Mouse (Mus musculus): Measurements from ENCODE around the gene Enthd1. TPM values are rescaled to one million over a fixed set of nuclear protein-coding genes. Genes with fewer than 3 reads are reported as not detected.

Enthd1 gene
- polyA plus RNA-seq (2015; fragmentation: Nextera tagmentation; extraction: Ambion mirVana) = not detected in 2 replicates

DNA sequence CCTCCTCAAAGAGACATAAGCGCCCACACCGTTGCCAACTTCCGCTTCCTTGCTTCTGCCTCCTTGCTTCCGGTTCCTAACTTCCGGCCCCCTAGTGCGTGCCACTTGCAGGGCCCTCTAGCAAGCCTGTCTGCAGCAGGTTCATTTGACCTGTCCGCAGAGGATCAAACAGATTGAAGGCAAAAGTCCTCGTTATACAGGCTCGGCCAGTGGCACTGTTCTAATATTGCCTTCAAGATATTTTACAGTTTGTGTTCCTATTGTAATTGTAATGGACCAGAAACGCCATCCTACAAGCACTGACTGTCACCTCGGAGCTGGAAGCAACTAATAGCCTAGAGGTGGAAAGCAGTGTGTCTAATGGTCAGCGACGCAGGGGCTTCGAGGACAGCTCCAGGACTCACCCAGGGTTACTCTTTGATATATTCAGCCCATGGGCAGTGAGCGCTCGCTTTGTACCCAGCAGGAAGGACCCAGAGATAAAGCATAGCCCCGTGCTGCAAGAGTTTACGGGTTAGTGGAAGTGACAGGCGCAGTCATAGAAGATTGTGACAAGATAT is at the start of gene Enthd1:
TSS of gene Enthd1 (minus strand) at position 51 of the 560 bp plus-strand sequence.
- 61% methylated on average over 19 of the region's 19 CpGs for WGBS
- ATAC-seq (replicated peaks) = no peak
- no peaks in the 10 kb centered on the region for H3K9me3 ChIP-seq
- no peak within 1 kb of the TSS for H3K27ac ChIP-seq
- H3K36me3 ChIP-seq (replicated peaks) = no peaks in the 10 kb centered on the region
- peaks cover 4% of the 10 kb centered on the region; the same call in 1 of the 2 replicates for H3K4me1 ChIP-seq
- H3K4me3 ChIP-seq = no peak within 1 kb of the TSS
- H3K9ac ChIP-seq = no peak within 1 kb of the TSS
- no peak within 1 kb of the TSS for H3K4me2 ChIP-seq
- H3K27me3 ChIP-seq (replicated peaks) = no peaks in the 10 kb centered on the region

DNA sequence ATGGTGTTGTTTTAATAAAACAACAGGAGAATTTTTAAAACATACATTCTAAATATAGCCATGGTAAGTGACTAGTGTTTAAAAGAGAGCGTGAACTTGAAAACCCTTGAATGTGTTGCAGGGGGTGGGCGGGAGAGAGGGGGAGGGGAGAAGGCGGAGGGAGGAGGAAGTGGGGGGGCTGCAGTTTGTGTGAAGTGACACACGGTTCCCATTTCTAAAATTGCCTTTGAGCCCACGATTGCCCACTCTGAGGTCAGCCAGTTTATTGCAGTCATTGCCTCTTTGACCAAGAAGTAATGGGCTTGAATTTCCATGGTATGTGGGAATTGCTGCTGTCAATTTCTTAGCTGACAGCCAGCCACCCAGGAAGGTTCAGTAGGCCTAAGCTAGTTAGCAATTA is 48.9 kb upstream of the Enthd1 start:
- WGBS = 70% methylated on average over 5 of the region's 5 CpGs
- Histone ChIP-seq H3K27ac (no peak overlapping the region), H3K36me3 (replicated peaks) (no peaks in the 10 kb centered on the region), H3K4me1 (peaks cover 20% of the 10 kb centered on the region), H3K4me3 (no peak overlapping the region), H3K4me2 (no peak overlapping the region), H3K27me3 (replicated peaks) (no peaks in the 10 kb centered on the region), H3K9me3 (no peaks in the 10 kb centered on the region), H3K9ac (no peak overlapping the region)
- ATAC-seq (replicated peaks) = no peak

- Histone ChIP-seq H3K36me3 (replicated peaks) (no peaks in the 10 kb centered on the region), H3K4me2 (no peak overlapping the region), H3K27me3 (replicated peaks) (no peaks in the 10 kb centered on the region), H3K4me1 (peaks cover 20% of the 10 kb centered on the region), H3K9ac (no peak overlapping the region), H3K27ac (no peak overlapping the region), H3K4me3 (no peak overlapping the region), H3K9me3 (no peaks in the 10 kb centered on the region)
- WGBS = 79% methylated on average over 5 of the region's 5 CpGs
- ATAC-seq (replicated peaks) = no peak
These were observed 46.5 kb upstream of the Enthd1 start for GRCm38 (mm10) chr15:80611478-80611877.

DNA sequence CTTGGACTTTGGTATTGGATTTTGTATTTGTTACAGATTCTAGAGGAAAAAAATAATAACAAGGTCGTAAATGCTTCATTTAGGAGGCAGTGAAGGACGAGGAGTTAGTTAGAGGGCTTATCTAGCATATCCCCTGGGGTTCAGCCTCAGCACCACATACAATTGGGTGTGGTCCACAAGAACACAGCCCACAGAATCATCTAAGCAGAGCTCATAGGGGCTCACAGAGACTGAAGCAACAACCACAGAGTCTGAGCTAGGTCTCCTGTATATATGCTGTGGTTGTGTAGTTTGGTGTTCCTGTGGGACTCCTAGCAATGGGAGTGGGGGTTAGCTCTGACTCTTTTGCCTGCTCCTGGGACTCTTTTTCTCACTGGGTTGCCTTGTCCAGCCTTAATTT is 45.4 kb upstream of the Enthd1 start:
- H3K4me1 ChIP-seq = peaks cover 9% of the 10 kb centered on the region; the same call in 1 of the 2 replicates
- H3K9me3 ChIP-seq = no peaks in the 10 kb centered on the region
- H3K27ac ChIP-seq = no peak overlapping the region
- ATAC-seq (replicated peaks) = no peak
- 70% methylated on average over 2 of the region's 2 CpGs for WGBS
- H3K4me3 ChIP-seq = no peak overlapping the region
- no peak overlapping the region for H3K4me2 ChIP-seq
- no peaks in the 10 kb centered on the region for H3K36me3 ChIP-seq (replicated peaks)
- H3K9ac ChIP-seq = no peak overlapping the region
- no peaks in the 10 kb centered on the region for H3K27me3 ChIP-seq (replicated peaks)

DNA sequence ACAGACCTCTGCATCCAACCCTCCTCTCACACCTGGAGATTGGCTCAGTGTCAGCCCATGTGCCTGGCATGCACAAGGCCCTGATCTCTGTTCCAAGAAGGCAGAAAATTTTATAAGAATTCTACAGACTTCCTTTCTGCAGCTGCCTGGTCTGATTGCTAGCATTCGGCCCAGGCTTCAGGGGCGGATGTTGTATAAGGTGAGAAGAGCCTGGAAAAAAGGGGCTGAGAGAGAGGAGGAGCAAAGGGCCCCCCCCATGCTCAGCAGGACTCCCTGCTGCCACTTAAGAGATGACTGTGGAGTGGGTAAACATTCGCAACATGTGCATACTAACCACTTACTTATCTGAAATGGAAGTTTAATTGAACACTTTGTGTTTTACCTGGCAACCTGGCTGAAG is 43.0 kb upstream of the Enthd1 start:
- H3K9me3 ChIP-seq = no peaks in the 10 kb centered on the region
- H3K4me3 ChIP-seq = no peak overlapping the region
- ATAC-seq (replicated peaks) = no peak
- H3K27me3 ChIP-seq (replicated peaks) = no peaks in the 10 kb centered on the region
- H3K9ac ChIP-seq = no peak overlapping the region
- H3K36me3 ChIP-seq (replicated peaks) = no peaks in the 10 kb centered on the region
- no peak overlapping the region for H3K4me2 ChIP-seq
- H3K4me1 ChIP-seq = peaks cover under 1% of the 10 kb centered on the region; the same call in 1 of the 2 replicates
- H3K27ac ChIP-seq = no peak overlapping the region
- 83% methylated on average over 3 of the region's 3 CpGs for WGBS

GRCm38 (mm10) chr15:80604026-80604425 is 39.1 kb upstream of the Enthd1 start:
- H3K36me3 ChIP-seq (replicated peaks) = no peaks in the 10 kb centered on the region
- ATAC-seq (replicated peaks) = no peak
- H3K27ac ChIP-seq = no peak overlapping the region
- WGBS = 90% methylated on average over 6 of the region's 6 CpGs
- H3K9ac ChIP-seq = no peak overlapping the region
- H3K4me2 ChIP-seq = no peak overlapping the region
- peaks cover 15% of the 10 kb centered on the region for H3K4me1 ChIP-seq
- no peak overlapping the region for H3K4me3 ChIP-seq
- H3K9me3 ChIP-seq = no peaks in the 10 kb centered on the region
- no peaks in the 10 kb centered on the region for H3K27me3 ChIP-seq (replicated peaks)

GRCm38 (mm10) chr15:80602487-80602886 is 37.5 kb upstream of the Enthd1 start:
- no peaks in the 10 kb centered on the region for H3K27me3 ChIP-seq (replicated peaks)
- no peak overlapping the region for H3K4me2 ChIP-seq
- no peak overlapping the region for H3K9ac ChIP-seq
- no peak for ATAC-seq (replicated peaks)
- H3K9me3 ChIP-seq = no peaks in the 10 kb centered on the region
- H3K36me3 ChIP-seq (replicated peaks) = no peaks in the 10 kb centered on the region
- peak overlapping the region; percentile 1; the same call in 1 of the 2 replicates for H3K27ac ChIP-seq
- no peak overlapping the region for H3K4me3 ChIP-seq
- 44% methylated on average over 7 of the region's 7 CpGs for WGBS
- peaks cover 15% of the 10 kb centered on the region for H3K4me1 ChIP-seq

GRCm38 (mm10) chr15:80601456-80601855 is 36.5 kb upstream of the Enthd1 start:
- Histone ChIP-seq H3K4me1 (peaks cover 15% of the 10 kb centered on the region), H3K27ac (peak overlapping the region; percentile 32; the same call in 1 of the 2 replicates), H3K4me2 (no peak overlapping the region), H3K4me3 (no peak overlapping the region), H3K9me3 (no peaks in the 10 kb centered on the region), H3K27me3 (replicated peaks) (no peaks in the 10 kb centered on the region), H3K9ac (no peak overlapping the region), H3K36me3 (replicated peaks) (no peaks in the 10 kb centered on the region)
- 29% methylated on average over 7 of the region's 7 CpGs for WGBS
- no peak for ATAC-seq (replicated peaks)

DNA sequence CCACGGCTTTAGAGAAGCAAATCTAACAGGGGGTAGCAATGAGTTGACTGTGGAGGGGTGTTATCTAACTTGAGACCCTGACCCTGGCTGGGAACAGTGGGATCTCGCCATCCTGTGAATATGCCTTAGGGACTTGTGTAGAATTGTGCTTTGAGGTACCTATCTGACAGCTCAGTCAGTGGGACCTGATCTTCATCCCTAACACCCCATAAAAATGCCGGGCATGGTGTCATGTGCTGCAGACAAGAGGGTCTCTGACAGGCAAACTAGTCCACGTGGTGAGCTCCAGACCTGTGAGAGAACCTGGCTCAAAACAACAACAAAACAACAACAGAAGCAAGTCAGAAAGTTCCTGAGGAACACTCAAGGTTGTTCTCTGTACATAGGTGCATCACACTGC is 34.9 kb upstream of the Enthd1 start:
- no peaks in the 10 kb centered on the region for H3K36me3 ChIP-seq (replicated peaks)
- WGBS = 81% methylated on average over 4 of the region's 4 CpGs

GRCm38 (mm10) chr15:80599213-80599750 is 34.3 kb upstream of the Enthd1 start:
- Histone ChIP-seq H3K27ac (no peak overlapping the region), H3K9me3 (no peaks in the 10 kb centered on the region), H3K4me2 (no peak overlapping the region), H3K9ac (no peak overlapping the region), H3K4me3 (no peak overlapping the region), H3K36me3 (replicated peaks) (no peaks in the 10 kb centered on the region), H3K4me1 (peaks cover 15% of the 10 kb centered on the region), H3K27me3 (replicated peaks) (no peaks in the 10 kb centered on the region)
- no peak for ATAC-seq (replicated peaks)
- 59% methylated on average over 16 of the region's 16 CpGs for WGBS

More for the DNA sequence above, 34.9 kb upstream of the Enthd1 start:
- Histone ChIP-seq H3K27me3 (replicated peaks) (no peaks in the 10 kb centered on the region), H3K4me2 (no peak overlapping the region), H3K27ac (no peak overlapping the region), H3K4me1 (peaks cover 15% of the 10 kb centered on the region), H3K9me3 (no peaks in the 10 kb centered on the region), H3K9ac (no peak overlapping the region), H3K4me3 (no peak overlapping the region)
- no peak for ATAC-seq (replicated peaks)

- peaks cover 15% of the 10 kb centered on the region for H3K4me1 ChIP-seq
- no peaks in the 10 kb centered on the region for H3K27me3 ChIP-seq (replicated peaks)
- H3K9me3 ChIP-seq = no peaks in the 10 kb centered on the region
- no peaks in the 10 kb centered on the region for H3K36me3 ChIP-seq (replicated peaks)
- WGBS = 69% methylated on average over 12 of the region's 12 CpGs
- H3K9ac ChIP-seq = no peak overlapping the region
- no peak overlapping the region for H3K4me3 ChIP-seq
- no peak overlapping the region for H3K4me2 ChIP-seq
- no peak for ATAC-seq (replicated peaks)
- no peak overlapping the region for H3K27ac ChIP-seq
These were observed 33.8 kb upstream of the Enthd1 start for GRCm38 (mm10) chr15:80598750-80599149.

- H3K36me3 ChIP-seq (replicated peaks) = no peaks in the 10 kb centered on the region
- H3K27ac ChIP-seq = no peak overlapping the region
- ATAC-seq (replicated peaks) = no peak
- no peak overlapping the region for H3K9ac ChIP-seq
- WGBS = 71% methylated on average over 5 of the region's 5 CpGs
- H3K9me3 ChIP-seq = no peaks in the 10 kb centered on the region
- H3K4me3 ChIP-seq = no peak overlapping the region
- no peak overlapping the region for H3K4me2 ChIP-seq
- no peaks in the 10 kb centered on the region for H3K27me3 ChIP-seq (replicated peaks)
- 0 out of 2 replicates have a peak, but pooled peaks cover 3% of the 10 kb centered on the region for H3K4me1 ChIP-seq
These were observed 28.9 kb upstream of the Enthd1 start for GRCm38 (mm10) chr15:80593877-80594276.

- 0 out of 2 replicates have a peak, but pooled peaks cover 1% of the 10 kb centered on the region for H3K27me3 ChIP-seq (replicated peaks)
- no peak overlapping the region for H3K4me2 ChIP-seq
- no peaks in the 10 kb centered on the region for H3K9me3 ChIP-seq
- ATAC-seq (replicated peaks) = no peak
- no peak overlapping the region for H3K4me3 ChIP-seq
- no peaks in the 10 kb centered on the region for H3K36me3 ChIP-seq (replicated peaks)
- no peak overlapping the region for H3K9ac ChIP-seq
- WGBS = 81% methylated on average over 6 of the region's 6 CpGs
- H3K4me1 ChIP-seq = 0 out of 2 replicates have a peak, but pooled peaks cover 3% of the 10 kb centered on the region
- no peak overlapping the region for H3K27ac ChIP-seq
These were observed 27.8 kb upstream of the Enthd1 start for GRCm38 (mm10) chr15:80592737-80593136.
